Mouse (Mus musculus) ES-E14 (cell line): ENCODE results near the gene Hunk.

Experiments used
- HCFC1 ChIP-seq: IDR thresholded peaks from 2 replicates; pipeline ENCODE4 v1.6.1; 2012; ENCODE audit warnings: low read length, inconsistent platforms, borderline replicate concordance; ENCODE audit not compliant: insufficient read depth
- MAFK ChIP-seq: IDR thresholded peaks from 2 replicates; pipeline ENCODE4 v1.6.1; 2014; ENCODE audit warnings: mild to moderate bottlenecking, low read depth, low read length, inconsistent platforms; ENCODE audit not compliant: insufficient read depth

GRCm38 (mm10) chr16:90421145-90421544, 35.3 kb downstream of the Hunk start:
- TF ChIP-seq HCFC1: no peak
- TF ChIP-seq MAFK: no peak
